Mouse (Mus musculus) bone marrow, adult 2 months (tissue): ENCODE measurements around the gene Aqr.

Experiments used
- CTCF ChIP-seq: fragments of 200-500 bp; IDR thresholded peaks from 2 replicates; pipeline ENCODE4 v1.5.1; 2011; ENCODE audit warnings: low read length, control low read depth; ENCODE audit not compliant: control insufficient read depth, insufficient read depth
- POLR2A ChIP-seq: fragments of 200-500 bp; IDR thresholded peaks from 2 replicates; pipeline ENCODE4 v1.6.1; 2011; ENCODE audit warnings: low read depth, mild to moderate bottlenecking, control low read depth, low read length, borderline replicate concordance; ENCODE audit not compliant: control insufficient read depth

DNA sequence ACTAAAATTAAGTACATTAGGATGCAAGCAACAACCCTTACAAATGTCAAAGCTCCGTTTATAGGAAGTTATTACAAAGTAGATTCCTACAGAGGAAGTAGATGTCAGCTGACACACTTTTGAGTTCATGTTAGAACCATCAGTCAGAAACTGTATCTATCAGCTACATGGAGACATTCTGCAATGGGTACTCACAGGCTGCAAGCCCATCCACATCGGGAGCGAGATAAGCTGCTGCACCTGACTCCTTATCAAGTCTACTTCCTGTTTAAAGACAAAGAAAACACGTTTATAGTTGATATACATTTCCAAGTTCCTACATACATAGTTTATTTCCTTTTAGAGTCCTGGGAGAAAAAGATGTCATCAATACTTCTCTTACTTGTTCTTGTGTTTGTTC is 29.5 kb downstream of the Aqr start:
- TF ChIP-seq POLR2A (no peak), CTCF (no peak)
